Mouse (Mus musculus) c-Kit-positive CD71-positive TER-119-negative erythroid progenitor cells, embryonic 14.5 days (primary cell): ENCODE data around the gene Dlst.

Experiments used
- DNase-seq: peaks from one replicate; pipeline ENCODE4 v3.0.0-alpha.2; 2013; ENCODE audit warnings: low read depth

Dlst gene

DNA sequence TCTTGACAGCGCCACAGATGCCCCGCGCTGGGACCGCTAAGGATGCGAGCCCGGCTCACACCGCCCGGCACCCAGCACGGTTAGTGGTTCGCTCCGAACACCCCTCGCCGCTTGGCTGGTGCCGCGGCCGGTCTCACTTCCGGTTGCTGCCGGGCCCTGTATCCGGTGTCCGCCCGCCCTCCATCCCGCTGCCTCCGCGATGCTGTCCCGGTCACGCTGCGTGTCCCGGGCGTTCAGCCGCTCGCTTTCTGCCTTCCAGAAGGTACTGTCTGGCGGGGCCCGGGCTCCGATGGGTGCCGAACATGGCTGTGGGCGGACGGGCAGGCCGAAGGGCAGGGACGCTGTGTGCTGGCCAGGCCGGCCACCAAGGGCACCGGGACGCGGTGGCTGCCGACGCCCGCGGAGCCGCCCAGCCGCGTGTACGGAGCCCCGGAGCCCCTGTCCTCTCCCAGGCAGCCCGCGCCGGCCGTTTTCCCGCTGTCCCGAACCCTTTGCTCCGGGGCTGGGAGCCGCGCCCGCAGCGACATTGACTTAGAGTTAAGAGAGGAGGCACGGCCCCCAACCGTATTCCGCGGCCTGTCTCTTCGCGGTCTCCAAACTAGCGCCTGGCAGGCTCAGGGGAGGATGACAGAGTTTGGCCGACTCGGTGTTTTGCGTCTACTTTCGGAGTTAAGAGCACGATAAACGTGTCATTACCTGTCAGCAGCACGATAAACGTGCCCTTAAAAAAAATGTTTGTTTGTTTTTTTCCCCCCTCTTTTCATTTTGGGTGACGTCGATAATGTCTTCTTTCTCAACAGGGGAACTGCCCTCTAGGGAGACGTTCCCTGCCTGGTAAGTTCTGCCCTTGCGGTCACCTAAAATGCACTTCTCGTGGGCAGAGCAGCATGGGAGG, at the start of gene Dlst, which contains the start of gene Prox2:
TSS of gene Dlst (plus strand) at position 136 of the 895 bp plus-strand sequence.
TSS of gene Prox2 (minus strand) at position 62 of the 895 bp plus-strand sequence.
- DNase-seq, result peak; percentile 70

DNA sequence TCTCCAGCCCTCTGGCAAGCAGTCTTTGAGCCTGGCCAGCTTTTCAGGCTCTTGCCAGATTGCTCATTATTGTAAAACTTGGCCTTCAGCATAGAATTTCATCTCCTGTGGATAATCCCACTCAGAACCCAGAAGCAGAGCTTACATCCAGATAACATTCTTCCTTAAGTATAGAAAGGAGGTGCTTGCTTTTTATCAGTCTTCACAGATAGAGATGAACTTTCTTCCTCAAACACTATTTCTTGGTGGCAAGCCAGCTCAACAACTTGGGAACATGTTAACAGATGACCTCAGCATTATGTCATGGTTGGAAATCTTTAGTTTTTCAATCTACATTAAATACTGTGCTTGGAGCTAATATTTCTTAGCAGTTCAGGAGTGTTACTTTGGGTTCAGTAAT, 39.6 kb upstream of the Dlst start:
- no peak for DNase-seq

DNA sequence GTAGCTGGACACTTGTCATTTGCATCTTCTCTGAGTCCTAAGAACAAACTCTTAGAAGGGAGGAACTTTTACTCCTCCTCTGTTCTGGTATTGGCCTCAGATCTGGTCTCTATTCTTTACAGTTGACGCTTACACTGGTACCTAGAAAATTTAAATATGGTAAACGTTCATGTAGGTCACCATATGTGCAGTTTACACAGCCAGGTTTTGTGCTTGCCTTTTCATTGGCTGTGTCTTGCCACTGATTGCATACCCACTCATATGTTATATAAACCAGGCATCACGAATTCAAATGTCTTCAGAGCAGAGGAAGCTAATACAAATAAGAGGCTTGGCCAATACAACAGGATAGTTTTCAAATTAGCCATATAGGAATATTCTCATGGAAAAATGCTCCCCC, 33.5 kb upstream of the Dlst start:
- DNase-seq, result no peak

DNA sequence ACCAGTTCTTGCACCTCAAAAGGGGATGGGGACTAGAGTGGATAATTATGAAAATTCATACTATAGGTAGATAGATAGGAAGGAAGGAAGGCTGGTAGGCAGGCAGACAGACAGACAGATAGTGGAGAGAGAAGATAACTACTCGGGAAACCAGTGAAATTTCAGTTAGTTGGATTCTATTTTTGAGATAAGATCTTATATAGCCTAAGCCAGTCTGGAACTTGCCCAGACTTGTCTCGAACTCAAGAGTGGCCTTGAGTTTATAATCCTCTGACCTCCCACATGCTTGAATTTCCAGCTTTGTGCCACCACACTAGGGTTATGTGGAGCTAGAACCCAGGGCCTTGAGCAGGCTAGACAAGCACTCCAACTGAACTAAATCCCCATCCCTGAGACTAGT, 26.4 kb upstream of the Dlst start:
- DNase-seq, result no peak

DNA sequence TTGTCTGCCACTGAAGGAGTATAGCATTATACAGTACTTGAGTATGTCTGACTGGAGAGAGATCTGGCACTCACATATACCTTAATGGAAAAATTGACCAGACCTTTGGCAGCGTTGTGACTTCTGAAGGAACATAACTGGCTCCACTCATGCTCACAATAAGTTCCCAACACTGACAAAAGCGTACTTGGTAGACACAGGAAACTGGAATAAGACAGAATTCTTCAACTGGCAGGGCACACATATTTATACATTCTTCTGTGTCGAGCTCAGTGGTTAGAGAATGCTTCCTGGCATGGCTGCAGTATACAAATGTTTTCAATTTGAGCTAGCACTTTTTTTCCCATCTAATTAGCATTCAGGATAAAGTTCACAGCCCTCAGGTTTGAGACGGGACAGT, 25.7 kb upstream of the Dlst start:
- DNase-seq, result no peak

DNA sequence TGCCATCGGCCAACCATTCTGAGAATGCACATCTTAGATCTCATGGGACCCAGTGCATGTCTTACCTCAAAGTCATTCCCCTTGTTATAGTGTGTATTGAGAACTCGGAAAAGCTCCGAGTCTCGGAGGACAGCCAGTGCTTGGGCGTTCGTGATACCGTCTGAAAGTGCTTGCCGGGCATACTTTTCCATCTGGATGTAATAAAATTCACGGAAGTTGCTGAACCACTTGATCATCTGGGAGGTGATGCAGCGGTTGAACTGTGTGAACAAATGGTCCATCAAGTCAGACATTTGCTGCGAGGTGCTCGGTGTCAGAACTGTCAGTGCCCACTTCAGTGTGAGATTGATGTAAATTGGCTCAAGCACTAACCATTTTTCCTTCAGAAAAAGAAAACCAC, 22.8 kb upstream of the Dlst start:
- DNase-seq, result no peak

DNA sequence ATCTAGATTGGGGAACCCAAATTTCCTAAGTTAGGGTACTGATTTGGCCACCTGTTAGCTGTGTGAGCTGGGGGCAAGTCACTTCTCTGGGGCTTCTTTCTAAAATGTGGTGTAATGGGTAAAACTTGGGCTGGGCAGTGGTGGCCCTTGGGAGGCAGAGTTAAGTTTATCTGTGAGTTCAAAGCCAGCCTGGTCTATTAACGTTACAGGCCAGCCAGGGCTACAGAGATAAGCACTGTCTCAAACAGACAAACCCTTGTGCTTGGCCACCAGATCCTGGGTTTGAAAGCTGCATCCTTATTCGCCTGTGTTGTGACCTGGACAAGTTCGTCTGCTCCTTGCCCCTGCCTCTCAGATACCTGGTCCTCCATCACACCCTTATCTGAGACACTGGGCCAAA, 19.4 kb upstream of the Dlst start:
- no peak for DNase-seq

DNA sequence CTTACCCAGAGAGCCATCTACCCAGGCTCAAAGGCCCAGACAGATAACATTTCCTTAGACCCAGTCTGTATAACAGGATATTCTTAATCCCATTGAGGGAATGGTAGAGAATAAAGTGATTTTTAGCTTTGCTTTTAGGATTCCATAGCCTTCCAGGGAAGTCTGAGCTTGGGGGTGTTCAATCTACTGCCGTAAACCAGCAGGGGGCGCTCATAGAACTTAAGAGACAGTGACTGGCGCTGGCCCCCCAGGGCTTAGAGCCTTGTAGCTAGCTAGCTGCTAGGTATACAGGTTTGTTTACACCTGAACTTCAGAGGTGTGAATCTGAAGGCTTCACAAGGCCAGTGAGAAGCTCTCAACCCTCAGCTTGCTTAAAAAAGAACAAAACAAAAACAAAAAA, 18.4 kb upstream of the Dlst start:
- peak; percentile 80 for DNase-seq

DNA sequence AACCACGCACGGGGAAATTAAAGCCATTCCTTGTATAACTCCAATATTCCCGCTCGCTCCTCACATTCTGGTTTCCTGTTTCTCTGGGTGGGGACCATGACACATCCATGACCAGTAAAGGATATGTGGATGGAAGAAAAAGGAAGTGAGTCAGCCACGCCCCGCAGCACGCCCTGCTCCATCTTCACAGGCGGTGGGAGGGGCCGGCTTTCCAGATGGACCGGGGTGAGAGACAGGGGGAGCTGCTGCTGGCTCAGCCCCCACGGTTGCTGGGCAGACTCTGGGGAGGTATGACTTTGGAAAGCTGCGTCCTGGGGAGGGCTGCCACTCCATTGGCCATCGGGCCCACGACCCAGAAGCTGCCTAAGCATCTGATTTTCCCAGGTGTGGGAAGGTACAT, 16.6 kb upstream of the Dlst start:
- DNase-seq, result no peak

DNA sequence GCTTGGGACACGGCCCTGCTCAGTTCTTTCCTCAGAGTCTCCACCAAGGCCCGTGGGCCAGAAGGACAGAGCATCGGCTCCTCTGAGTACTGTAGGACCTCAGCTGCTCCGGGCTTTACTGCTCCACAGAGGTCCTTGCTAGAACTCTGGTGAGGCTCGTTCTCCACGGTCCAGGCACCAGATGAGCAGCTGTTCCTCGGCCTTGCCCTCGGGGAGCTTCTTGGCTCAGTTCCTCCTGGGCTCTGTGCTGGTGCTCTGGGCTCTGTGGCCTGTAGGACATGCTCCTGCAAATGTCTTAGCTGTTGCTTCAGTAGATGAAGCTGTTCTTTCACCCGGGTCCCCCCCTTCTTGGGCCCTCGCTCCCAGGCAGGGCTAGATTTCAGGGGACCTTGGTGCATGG, 15.9 kb upstream of the Dlst start:
- no peak for DNase-seq

DNA sequence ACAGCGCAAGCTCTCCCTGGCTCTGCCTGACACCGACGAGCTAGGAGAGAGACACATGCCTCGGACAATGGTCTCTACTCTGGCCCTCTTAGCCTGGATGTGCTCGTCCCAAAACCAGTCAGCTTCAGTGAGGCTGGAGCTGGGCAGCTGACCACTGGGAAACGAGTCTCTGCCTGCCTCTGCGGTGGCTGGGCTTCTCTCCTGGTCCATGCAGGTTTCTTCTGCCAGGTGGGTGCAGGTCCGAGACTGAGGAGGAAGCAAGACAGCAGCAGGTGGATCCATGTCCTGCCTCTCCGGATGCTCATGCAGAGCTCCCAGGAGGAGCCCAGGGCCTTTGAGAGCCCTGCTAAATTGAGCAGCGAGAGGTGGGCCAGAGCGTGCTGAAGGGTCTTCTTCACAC, 15.5 kb upstream of the Dlst start:
- DNase-seq, result no peak

DNA sequence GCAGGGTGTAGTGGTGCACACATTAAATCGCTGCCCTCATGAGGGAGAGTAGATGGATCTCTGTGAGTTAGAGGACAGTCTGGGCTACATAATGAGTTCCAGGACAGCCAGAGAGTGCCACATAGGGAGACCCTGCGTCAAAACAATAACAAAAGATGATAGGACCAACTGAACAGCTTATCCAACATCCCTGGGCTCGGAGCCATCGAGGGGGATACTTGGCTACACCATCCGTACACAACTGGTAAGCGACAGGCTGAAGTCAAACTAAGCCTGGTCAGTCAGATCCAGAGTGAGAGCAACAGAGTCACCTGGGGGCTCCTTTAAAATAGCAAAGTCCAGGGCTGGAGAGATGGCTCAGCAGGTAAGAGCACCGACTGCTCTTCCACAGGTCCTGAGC, 14.8 kb upstream of the Dlst start:
- no peak for DNase-seq

DNA sequence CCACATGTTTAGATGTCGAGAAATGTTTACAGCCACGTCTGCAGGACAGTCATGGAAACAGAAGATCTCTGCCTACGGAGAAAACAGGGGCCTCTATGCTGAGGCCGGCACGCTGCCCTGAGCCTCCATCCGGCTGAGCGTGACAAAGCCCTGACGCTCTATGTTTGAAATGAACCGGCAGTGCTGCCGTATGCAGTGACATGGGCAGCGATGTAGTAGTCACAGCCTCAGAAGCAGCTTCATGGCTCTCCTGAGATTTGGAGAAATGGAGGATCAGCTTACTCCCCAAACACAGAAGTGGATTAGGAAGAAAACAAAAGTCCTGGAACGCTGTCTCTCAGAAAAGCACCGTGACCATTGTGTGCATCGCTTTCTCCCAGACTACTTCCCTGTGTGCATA, 9.6 kb upstream of the Dlst start:
- DNase-seq, result no peak

DNA sequence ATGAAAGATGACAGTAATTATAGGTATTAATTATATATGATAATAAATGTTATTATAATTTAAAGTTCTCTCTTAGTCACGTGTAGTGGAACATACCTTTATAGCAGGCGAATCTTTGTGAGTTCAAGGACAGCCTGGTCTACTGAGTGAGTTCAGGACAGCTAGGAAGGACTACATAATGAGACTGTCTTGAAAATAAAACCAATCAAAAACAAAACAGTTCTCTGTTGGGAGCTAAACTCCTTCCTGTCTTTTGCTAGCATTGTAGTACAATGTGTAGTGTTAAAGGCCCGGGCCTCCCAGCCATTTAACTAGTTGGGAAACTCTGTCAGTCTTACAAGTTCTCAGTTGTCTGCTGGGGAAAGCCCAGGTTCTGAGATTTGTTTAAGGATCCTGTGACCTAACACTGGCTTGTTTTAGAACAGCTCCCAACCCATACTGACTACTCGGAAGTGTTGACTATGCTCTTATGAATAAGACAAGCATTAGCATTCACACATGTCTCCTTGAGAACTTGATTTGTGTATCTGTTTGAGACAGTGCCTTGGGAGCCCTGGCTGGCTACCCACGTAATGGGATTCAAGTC, 9.0 kb upstream of the Dlst start:
- DNase-seq, result no peak

DNA sequence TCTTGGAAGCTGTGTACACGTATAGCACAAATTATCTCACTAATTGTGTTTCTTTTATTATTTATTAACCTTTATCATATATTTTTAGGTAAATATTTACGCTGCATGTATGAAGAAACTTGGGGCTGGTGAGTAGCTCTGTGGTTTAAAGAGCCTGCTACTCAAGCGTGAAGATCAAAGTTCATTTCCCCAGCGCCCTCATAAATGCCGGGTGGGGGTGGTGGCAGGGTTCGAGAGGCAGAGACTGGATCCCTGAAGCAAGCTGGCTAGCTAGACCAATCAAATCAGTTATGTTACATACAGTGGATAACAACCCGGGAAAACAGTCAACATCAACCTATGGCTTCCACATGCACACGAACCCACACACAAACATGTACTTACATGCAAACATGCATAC, 7.5 kb upstream of the Dlst start:
- no peak for DNase-seq

DNA sequence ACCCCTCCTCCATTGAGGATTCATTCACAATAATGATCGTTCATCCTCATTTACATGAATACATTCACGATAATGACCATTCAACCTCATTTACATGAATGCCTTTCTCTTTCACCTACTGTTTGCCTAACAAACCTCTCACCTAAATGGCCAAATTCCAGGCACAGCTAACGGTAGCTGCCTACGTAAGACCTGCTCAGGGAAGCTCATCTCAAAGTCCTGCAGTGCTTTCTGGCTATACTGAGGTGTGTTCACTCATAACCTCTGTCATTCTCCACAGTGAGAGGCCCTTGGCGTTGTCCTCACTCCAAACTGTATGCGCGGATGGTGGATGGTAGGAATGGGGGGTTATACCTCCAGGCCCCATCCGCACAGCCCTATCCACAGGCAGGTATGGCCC, 5.8 kb upstream of the Dlst start:
- DNase-seq, result no peak

DNA sequence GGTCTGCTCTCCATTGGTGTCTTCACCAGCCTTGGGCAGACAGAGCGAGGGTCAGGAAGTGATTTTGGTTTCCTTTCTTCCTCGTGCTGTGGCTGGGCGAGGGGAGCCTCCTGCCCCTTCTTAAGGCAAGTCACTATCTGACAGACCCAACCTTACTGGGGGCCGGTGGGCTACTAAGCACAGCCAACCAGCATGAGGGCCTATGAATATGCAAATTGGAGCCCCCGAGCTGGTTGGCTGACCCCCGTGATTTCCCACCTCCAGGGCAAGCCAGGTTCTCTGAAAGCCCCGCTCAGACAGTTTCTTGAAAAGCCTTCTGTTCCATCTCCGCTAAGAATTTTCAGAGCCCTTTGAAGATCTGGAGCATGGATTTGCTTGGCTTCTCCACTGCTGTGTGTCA, 4.3 kb upstream of the Dlst start:
- no peak for DNase-seq

DNA sequence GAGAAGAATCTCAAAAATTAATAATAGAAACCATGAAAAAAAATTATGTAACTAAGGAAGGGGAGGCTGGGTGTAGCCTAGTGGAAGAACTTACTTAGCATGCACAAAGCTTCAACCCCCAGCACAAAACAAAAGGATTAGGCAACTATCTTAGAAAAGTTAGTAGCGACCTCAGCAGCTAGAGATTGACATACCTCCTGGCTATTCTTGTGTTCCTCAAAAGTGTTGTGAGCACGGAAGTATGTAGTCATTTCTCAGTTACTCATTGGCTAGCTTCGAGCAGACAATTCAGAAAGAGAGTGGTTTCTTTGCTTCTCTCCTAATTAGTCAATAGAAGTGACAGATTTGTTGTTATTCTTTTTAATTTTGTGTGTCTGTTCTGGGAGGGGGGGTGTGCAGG, 2.0 kb upstream of the Dlst start:
- no peak for DNase-seq

DNA sequence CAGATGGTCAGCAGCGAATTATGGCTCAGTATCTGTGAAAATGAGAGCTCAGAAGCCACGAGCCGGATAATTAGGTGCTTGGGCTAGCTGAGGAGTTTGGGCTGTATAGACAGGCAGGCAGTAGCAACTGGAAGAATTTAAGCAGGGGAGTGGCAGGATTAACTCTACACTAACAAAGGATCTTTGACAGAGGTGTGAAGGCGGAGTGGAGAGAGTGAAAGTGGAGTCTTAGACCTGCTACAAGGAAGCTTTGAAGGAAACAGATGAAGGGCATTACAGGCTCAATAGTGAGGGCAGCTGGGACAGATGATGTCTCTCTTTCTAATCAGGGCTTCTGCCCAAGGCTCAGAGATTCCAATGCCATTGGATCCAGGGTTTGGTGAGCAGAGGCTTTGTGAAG, 1.2 kb upstream of the Dlst start:
- DNase-seq, result no peak

DNA sequence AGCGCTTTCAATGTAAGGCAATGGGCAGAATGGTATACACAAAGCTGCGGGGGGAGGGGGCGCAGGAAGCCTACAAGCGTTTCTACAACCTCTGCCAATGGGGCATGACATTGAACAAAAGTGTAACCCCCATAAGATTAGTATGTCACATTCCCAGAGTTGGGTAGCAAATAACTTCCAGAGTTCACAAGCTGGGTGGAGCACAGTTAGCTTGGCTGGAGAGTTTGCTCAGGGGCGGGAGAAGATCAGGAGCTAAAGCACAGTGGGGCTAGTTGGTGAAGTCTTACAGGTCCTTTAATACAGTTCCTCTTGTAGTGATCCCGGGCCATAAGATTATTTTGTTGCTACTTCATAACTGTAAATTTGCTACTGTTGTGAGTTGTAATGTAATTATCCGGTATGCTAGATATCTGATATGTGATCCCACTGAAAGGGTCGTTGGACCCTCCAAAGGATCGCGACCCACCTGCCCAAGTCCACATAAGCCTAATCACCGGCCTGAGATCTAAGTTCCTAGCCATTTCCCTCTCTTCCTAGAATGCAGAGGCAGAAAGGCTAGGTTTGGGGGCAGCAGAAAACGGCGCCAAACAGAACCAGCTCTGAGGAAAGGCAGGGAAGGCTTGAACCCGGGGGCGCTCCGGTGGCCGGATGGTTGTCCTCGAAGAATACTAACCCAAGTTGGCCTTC, 479 bp upstream of the Dlst start:
- peak; percentile 37 for DNase-seq

DNA sequence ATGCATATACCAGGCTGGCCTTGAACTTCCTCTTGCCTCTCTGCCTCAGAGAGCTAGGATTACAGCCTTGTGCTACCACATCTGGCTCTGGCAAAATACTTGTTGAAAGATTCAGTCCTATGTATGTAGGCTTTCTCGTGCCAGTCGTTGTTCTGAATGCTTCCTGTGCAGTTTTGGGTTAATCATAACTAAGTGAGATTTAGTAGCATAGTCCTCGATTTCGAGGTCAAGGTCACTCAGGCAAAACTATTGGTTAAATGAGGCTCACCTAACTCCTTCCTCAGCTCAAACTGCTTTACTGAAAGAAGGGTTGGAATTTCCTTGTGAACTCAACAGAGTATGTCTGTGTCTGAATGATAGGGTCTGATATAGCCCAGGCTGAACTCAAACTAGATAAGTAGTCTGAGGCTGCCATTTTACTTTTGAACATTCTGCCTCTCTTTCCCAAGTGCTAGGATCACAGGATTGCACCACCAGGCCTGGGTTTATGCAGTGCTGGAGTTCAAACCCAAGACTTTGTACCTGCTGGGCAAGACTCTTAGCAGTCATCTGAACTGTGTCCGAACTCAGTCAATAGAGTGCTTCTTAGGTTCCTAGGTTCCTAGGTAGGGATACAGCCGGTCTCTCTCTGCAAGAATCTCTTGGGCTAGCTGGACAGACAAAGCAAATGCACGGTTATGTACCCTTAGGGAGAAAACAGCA, 2.1 kb downstream of the Dlst start:
- DNase-seq, result no peak

DNA sequence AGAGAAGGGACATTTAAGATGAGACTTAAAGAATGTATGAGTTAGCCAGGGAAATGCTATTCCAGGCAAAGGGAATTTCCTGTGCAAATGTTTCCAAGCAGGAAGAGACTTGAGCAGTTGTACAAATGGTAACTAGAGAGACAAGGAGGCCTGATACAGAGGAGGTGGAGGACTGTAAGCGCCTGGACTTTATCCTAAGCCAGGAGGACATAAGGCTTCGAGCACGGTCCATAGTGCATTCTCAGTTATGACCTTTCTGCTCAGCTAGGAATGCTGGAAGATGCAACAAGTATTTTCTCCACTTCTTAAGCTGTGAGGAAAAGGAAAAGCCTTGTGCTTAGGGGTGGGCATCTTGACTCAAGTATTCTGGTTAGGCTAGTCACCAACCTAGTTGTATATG, 2.7 kb downstream of the Dlst start:
- DNase-seq, result no peak

DNA sequence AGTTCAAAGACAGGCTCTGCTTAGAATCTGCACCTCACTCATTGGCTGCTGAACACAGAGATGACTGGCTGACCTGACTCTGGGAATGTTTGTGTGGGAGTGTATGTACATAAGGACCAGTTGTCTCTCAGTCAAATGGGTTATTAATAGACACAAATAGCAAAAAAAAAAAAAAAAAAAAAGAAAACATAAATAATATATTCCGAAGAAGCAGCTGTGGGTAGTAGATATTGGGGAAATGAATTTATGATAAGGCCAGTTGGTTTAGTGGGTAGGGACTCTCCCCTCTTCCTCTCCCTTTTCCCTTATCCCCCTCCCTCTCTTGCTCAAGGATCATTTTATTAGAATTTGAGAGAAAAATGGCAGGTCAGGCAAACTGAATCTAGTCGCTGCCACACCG, 3.3 kb downstream of the Dlst start:
- DNase-seq, result no peak
